Mouse (Mus musculus) intestine, postnatal 0 days (tissue): Measurements from ENCODE around the gene Kif16b. TPM values are rescaled to one million over a fixed set of nuclear protein-coding genes. Genes with fewer than 3 reads are reported as not detected.

ENCODE experiments used
- ATAC-seq: fragments of 200-750 bp; cut with Nextera tagmentation; 2 replicates; pipeline ENCODE4 v1.8.0; 2017; ENCODE audit warnings: mild to moderate bottlenecking, moderate TSS enrichment, moderate library complexity
- H3K27ac ChIP-seq: fragments of 300-500 bp; sonication (generic); 2 replicates; pipeline ENCODE4 v1.5.1; 2014; ENCODE audit warnings: mild to moderate bottlenecking, low read depth, low read length, moderate library complexity
- H3K27me3 ChIP-seq: fragments of 300-500 bp; sonication (generic); replicated peaks from 2 replicates; pipeline ENCODE4 v1.6.1; 2014; ENCODE audit warnings: low read length, mixed read lengths; ENCODE audit not compliant: control insufficient read depth, insufficient read depth
- H3K36me3 ChIP-seq: fragments of 300-500 bp; sonication (generic); 2 replicates; pipeline ENCODE4 v1.6.1; 2014; ENCODE audit warnings: mild to moderate bottlenecking, moderate library complexity; ENCODE audit not compliant: control insufficient read depth, insufficient read depth
- H3K4me1 ChIP-seq: fragments of 300-500 bp; sonication (generic); replicated peaks from 2 replicates; pipeline ENCODE4 v1.6.1; 2014; ENCODE audit warnings: antibody characterized with exemption, low read length, mixed read lengths; ENCODE audit not compliant: control insufficient read depth, insufficient read depth
- H3K4me2 ChIP-seq: fragments of 300-500 bp; sonication (generic); replicated peaks from 2 replicates; pipeline ENCODE4 v1.6.1; 2014; ENCODE audit warnings: low read depth, mild to moderate bottlenecking, moderate library complexity
- H3K4me3 ChIP-seq: fragments of 300-500 bp; sonication (generic); 2 replicates; pipeline ENCODE4 v1.5.1; 2014; ENCODE audit warnings: low read depth, low read length
- H3K9ac ChIP-seq: fragments of 300-500 bp; sonication (generic); 2 replicates; pipeline ENCODE4 v1.6.1; 2014; ENCODE audit warnings: mild to moderate bottlenecking, low read depth, low read length
- H3K9me3 ChIP-seq: fragments of 300-500 bp; sonication (generic); 2 replicates; pipeline ENCODE4 v1.6.1; 2016; ENCODE audit warnings: mixed run types; ENCODE audit not compliant: control insufficient read depth
- CTCF ChIP-seq: sonication (generic); IDR thresholded peaks from 2 replicates; pipeline ENCODE4 v1.5.1; 2016; ENCODE audit warnings: low read depth, mild to moderate bottlenecking, control low read depth, antibody characterized with exemption, moderate library complexity
- WGBS: fragments of 180-500 bp; shearing (Covaris S2); extraction: QIAGEN DNeasy Blood & Tissue Kit; methylation state at CpG from one replicate; pipeline ENCODE4 v1.1.7; 2014; 5-methylcytosine and 5-hydroxymethylcytosine counted together
- polyA plus RNA-seq: library from polyadenylated mRNA; unstranded; fragments of >200 nt; fragmentation: Nextera tagmentation; extraction: Ambion mirVana; gene quantifications from 2 replicates; pipeline ENCODE4 v1.2.1, GENCODE M21; 2015

Kif16b gene
- polyA plus RNA-seq, 1 experiment from 2014 or later, result 7.0 TPM

- Histone ChIP-seq H3K36me3 (no peaks in the 10 kb centered on the region), H3K4me3 (no peak overlapping the region), H3K27me3 (no peaks in the 10 kb centered on the region), H3K4me1 (no peaks in the 10 kb centered on the region), H3K9me3 (no peaks in the 10 kb centered on the region), H3K4me2 (no peak overlapping the region), H3K9ac (no peak overlapping the region), H3K27ac (no peak overlapping the region)
- WGBS, result 58% methylated on average over 6 of the region's 6 CpGs
- ATAC-seq, result no peak
- no peak for TF ChIP-seq CTCF
Observed at GRCm38 (mm10) chr2:142797310-142797709, 104.0 kb downstream of the Kif16b start.

DNA sequence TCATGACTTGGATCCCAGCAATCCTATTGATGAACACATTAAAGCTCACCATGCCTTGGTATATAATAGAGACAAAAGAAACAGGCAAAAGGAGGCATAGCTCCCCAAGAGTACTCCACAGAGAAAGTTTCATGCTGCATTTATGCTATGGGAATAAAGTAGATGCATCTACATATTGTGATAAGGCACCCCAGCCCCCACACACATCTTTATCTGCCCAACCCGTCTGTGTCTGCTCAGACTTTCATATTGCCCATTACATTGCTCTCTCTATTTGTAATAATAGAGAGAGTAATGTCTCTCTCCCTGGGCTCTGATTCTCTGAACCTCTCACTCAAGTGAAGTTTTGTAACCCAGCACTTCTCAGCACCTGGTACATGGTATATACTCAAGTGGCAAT lies 126.0 kb downstream of the Kif16b start:
- ATAC-seq, result no peak
- Histone ChIP-seq H3K4me1 (no peaks in the 10 kb centered on the region), H3K4me2 (no peak overlapping the region), H3K9me3 (no peaks in the 10 kb centered on the region), H3K27me3 (no peaks in the 10 kb centered on the region), H3K27ac (no peak overlapping the region), H3K36me3 (no peaks in the 10 kb centered on the region), H3K9ac (no peak overlapping the region), H3K4me3 (no peak overlapping the region)
- TF ChIP-seq CTCF, result no peak
- 47% methylated on average over 1 of the region's 1 CpGs for WGBS

- H3K27ac ChIP-seq, result no peak overlapping the region
- H3K9me3 ChIP-seq, result no peaks in the 10 kb centered on the region
- WGBS, result 92% methylated on average over 1 of the region's 1 CpGs
- no peak for TF ChIP-seq CTCF
- H3K4me2 ChIP-seq, result no peak overlapping the region
- no peak for ATAC-seq
- no peaks in the 10 kb centered on the region for H3K27me3 ChIP-seq
- H3K36me3 ChIP-seq, result no peaks in the 10 kb centered on the region
- H3K4me1 ChIP-seq, result no peaks in the 10 kb centered on the region
- H3K4me3 ChIP-seq, result no peak overlapping the region
- no peak overlapping the region for H3K9ac ChIP-seq
Observed at GRCm38 (mm10) chr2:142774752-142775151, 126.6 kb downstream of the Kif16b start.

DNA sequence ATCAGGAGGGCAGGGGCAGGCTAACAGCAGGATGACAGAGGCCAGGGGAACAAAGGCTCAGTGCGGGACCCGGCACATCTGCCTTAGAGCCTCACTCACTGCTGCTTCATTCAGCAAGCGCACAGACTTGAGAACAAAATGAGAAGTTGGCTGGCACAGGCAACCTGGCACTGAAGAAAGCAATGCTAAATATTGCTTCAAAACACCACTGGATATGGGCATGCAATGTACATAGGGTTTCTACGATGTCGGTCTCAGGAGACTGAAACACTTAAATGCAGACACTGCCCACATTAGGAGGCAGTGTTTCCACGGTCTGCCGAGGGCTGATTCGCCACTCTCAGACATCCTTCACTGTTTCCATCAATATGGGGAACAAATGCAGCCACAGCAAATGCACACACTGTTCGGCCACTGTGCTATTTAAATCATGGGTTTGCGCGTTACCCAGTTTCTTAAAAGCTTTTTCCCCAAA lies 131.6 kb downstream of the Kif16b start:
- Histone ChIP-seq H3K36me3 (no peaks in the 10 kb centered on the region), H3K27ac (no peak overlapping the region), H3K27me3 (no peaks in the 10 kb centered on the region), H3K4me2 (no peak overlapping the region), H3K9ac (no peak overlapping the region), H3K4me3 (no peak overlapping the region), H3K9me3 (no peaks in the 10 kb centered on the region), H3K4me1 (no peaks in the 10 kb centered on the region)
- WGBS, result 89% methylated on average over 11 of the region's 11 CpGs
- no peak for TF ChIP-seq CTCF
- no peak for ATAC-seq

GRCm38 (mm10) chr2:142764276-142764675 lies 137.1 kb downstream of the Kif16b start:
- TF ChIP-seq CTCF, result no peak
- no peak overlapping the region for H3K27ac ChIP-seq
- no peak overlapping the region for H3K4me3 ChIP-seq
- H3K9ac ChIP-seq, result no peak overlapping the region
- H3K9me3 ChIP-seq, result no peaks in the 10 kb centered on the region
- 61% methylated on average over 2 of the region's 2 CpGs for WGBS
- ATAC-seq, result no peak
- no peak overlapping the region for H3K4me2 ChIP-seq
- no peaks in the 10 kb centered on the region for H3K4me1 ChIP-seq
- no peaks in the 10 kb centered on the region for H3K27me3 ChIP-seq
- H3K36me3 ChIP-seq, result no peaks in the 10 kb centered on the region

DNA sequence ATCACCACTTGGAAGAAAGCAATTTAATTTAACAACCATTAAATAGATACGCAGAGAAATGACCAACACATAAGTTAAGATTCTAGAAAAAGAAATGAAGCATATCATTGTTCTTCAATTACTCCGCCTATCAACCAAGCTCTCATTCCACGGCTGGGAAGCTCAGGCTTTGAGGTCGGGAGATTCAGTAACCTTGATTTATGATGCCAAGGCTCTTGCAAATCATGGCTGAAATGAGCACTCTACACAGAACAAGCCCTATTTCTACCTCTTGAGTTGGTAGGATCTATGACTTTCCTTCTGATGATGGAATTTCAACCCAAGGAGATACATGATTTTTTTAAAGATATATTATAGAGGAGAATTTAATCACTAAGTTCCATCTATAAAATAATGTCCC lies 140.5 kb downstream of the Kif16b start:
- WGBS, result 66% methylated on average over 4 of the region's 4 CpGs
- no peak overlapping the region for H3K4me2 ChIP-seq
- no peaks in the 10 kb centered on the region for H3K27me3 ChIP-seq
- no peak for ATAC-seq
- no peaks in the 10 kb centered on the region for H3K9me3 ChIP-seq
- no peaks in the 10 kb centered on the region for H3K4me1 ChIP-seq
- H3K36me3 ChIP-seq, result no peaks in the 10 kb centered on the region
- H3K27ac ChIP-seq, result no peak overlapping the region
- TF ChIP-seq CTCF, result no peak
- H3K4me3 ChIP-seq, result no peak overlapping the region
- H3K9ac ChIP-seq, result no peak overlapping the region

- no peak for ATAC-seq
- WGBS, result 93% methylated on average over 4 of the region's 4 CpGs
- Histone ChIP-seq H3K4me3 (no peak overlapping the region), H3K36me3 (no peaks in the 10 kb centered on the region), H3K27me3 (no peaks in the 10 kb centered on the region), H3K27ac (no peak overlapping the region), H3K9ac (no peak overlapping the region), H3K4me1 (no peaks in the 10 kb centered on the region), H3K4me2 (no peak overlapping the region), H3K9me3 (no peaks in the 10 kb centered on the region)
- no peak for TF ChIP-seq CTCF
Observed at GRCm38 (mm10) chr2:142759192-142759591, 142.1 kb downstream of the Kif16b start.
